In the genomic region with DNA sequence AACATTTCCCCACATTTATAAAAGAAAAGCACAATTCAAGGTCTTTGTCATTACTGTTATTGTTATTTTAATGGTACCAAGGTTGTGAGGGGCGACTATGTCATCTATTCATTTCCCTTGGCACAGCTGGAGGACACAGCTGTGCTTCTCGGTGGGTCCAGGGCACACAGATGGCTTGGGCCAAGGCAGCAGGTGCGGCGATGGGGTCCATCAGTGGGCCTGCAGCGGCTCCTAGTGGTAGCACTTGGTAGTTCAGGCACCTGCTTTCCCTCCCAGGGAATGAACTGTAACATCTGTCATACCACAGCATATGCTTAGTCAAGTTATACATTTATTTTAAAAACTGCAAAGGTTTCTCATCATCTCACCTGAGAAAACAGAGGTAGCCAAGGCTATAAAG, we compare ENCODE assay signal across 8 mouse cellular contexts. TPM values are rescaled to one million over a fixed set of nuclear protein-coding genes. Genes with fewer than 3 reads are reported as not detected.
A peak's percentile ranks its signal among the peaks of the same experiment; 100 is the strongest.
DNase-seq lines count a peak whose midpoint lies in the region; ATAC-seq lines count a peak whose summit lies in the region.

No protein-coding gene starts in this region.

- ATAC-seq in hematopoietic stem cell, adult 5-6 weeks (replicated peaks in 1 of 2; ENCODE audit: insufficient read depth in 1 of 2, low FRiP score in 2 of 2, low TSS enrichment in 1 of 2, low read depth in 1 of 2, poor library complexity in 2 of 2, severe bottlenecking in 2 of 2): peak; percentile 62 to 77; a peak in 3 of 4 replicates
- peak; percentile 90 for ATAC-seq in megakaryocyte progenitor cell, adult 5-6 weeks (replicated peaks; ENCODE audit: poor library complexity)
- ATAC-seq in megakaryocyte, adult 5-6 weeks (ENCODE audit: poor library complexity, severe bottlenecking): no peak

- DNase-seq in spleen, postnatal 10 days (ENCODE audit: low spot score in 2 of 2): peak; percentile 7 to 51
- DNase-seq in spleen, postnatal 36 days (ENCODE audit: low spot score in 2 of 2): no peak
- peak; percentile 61 to 66 for DNase-seq in cerebellum, postnatal 36 days
- peak; percentile 72 to 91 for DNase-seq in layer of hippocampus, postnatal 25 days (ENCODE audit: extremely low spot score in 1 of 2, low spot score in 1 of 2)
- DNase-seq in right cerebral cortex, postnatal 25 days: peak; percentile 59

RNA-seq across cellular contexts. Expression of a gene that starts 7.0 kb away (rescaled TPM):
- total RNA-seq in hematopoietic stem cell, adult 5-6 weeks (2017): not detected in 2 replicates
- 10 to 100 TPM; 17.6 to 18.2 TPM for total RNA-seq in layer of hippocampus, postnatal 25 days (2021)
- 0.02 TPM in 1 of 2 replicates, not detected in the other for total RNA-seq in megakaryocyte progenitor cell, adult 5-6 weeks (2015)
- total RNA-seq in megakaryocyte progenitor cell, adult 5-6 weeks (2017): not detected in 2 replicates
- not detected in 2 replicates for total RNA-seq in megakaryocyte, adult 5-6 weeks (2015)
- 0.07 TPM in 1 of 2 replicates, not detected in the other for total RNA-seq in megakaryocyte, adult 5-6 weeks (2017)

Comparison
In these comparisons a context has a peak if more than half of its experiments do, and no peak if none do; other contexts are left out.
1. DNase-seq: peak in spleen, postnatal 10 days (2 of 2), cerebellum, postnatal 36 days (2 of 2), layer of hippocampus, postnatal 25 days (2 of 2) and right cerebral cortex, postnatal 25 days (single experiment); none in spleen, postnatal 36 days (0 of 2).
2. RNA of a gene that starts 7.0 kb away (total RNA-seq): 17.6 to 18.2 TPM in layer of hippocampus, postnatal 25 days; 0.07 TPM in megakaryocyte, adult 5-6 weeks, not detected in hematopoietic stem cell, adult 5-6 weeks and 0.02 TPM in megakaryocyte progenitor cell, adult 5-6 weeks; every median in the first group is over 10 times any median in the second.